In the genomic region with DNA sequence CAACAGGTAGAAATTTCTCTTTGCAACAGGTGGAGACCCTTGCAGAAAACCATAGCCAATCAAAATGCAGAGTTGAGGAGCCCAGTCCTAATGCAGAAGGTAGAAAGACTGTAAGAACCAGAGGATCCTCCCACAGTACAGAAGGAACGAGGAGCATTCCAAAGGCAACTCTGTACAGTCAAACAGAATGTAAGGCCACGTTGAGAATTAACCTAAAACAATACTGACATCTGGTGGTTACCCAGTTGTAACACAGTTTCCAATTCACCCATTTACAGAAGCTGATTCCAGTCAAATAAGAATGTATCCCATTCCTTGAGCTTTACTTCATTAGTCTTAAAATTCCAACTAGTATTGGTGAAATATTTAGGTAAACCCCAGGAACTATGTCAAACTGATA, we compare ENCODE assay signal across 7 mouse cellular contexts. TPM values are rescaled to one million over a fixed set of nuclear protein-coding genes. Genes with fewer than 3 reads are reported as not detected.
A peak's percentile ranks its signal among the peaks of the same experiment; 100 is the strongest.
DNase-seq lines count a peak whose midpoint lies in the region; ATAC-seq and TF ChIP-seq lines count a peak whose summit lies in the region.

No protein-coding gene starts in this region.

- no peak overlapping the region for H3K27ac ChIP-seq in limb, embryonic 13.5 days
- H3K27ac ChIP-seq in limb, embryonic 10.5 days, result no peak overlapping the region
- H3K27ac ChIP-seq in embryonic facial prominence, embryonic 14.5 days (replicated peaks; ENCODE audit: low read depth, low read length), result no peak overlapping the region
- H3K27ac ChIP-seq in kidney, postnatal 0 days, result no peak overlapping the region
- no peak overlapping the region for H3K27ac ChIP-seq in neural tube, embryonic 14.5 days (ENCODE audit: low read depth, low read length)

- no peaks in the 10 kb centered on the region for H3K4me1 ChIP-seq in limb, embryonic 13.5 days
- H3K4me1 ChIP-seq in limb, embryonic 10.5 days, result no peaks in the 10 kb centered on the region
- H3K4me1 ChIP-seq in embryonic facial prominence, embryonic 14.5 days (ENCODE audit: control insufficient read depth, insufficient read depth, low read length), result no peaks in the 10 kb centered on the region
- no peaks in the 10 kb centered on the region for H3K4me1 ChIP-seq in kidney, postnatal 0 days (replicated peaks; ENCODE audit: insufficient read depth, low read length)
- no peaks in the 10 kb centered on the region for H3K4me1 ChIP-seq in neural tube, embryonic 14.5 days (ENCODE audit: control insufficient read depth, insufficient read depth, low read length)

- DNase-seq in limb, embryonic 10.5 days (ENCODE audit: low spot score), result no peak
- no peak for DNase-seq in Patski (ENCODE audit: low read depth, low spot score)
- DNase-seq in embryonic facial prominence, embryonic 14.5 days (ENCODE audit: low spot score), result peak; percentile 71
- DNase-seq in kidney, postnatal 0 days (ENCODE audit: low spot score), result peak; percentile 90
- DNase-seq in adrenal gland, adult 18-20 months (ENCODE audit: low spot score in 2 of 2), result no peak

- POLR2A ChIA-PET in Patski (lab: Charles Lee), result no interaction called here

- H3K36me3 ChIP-seq in limb, embryonic 13.5 days, result no peaks in the 10 kb centered on the region
- H3K36me3 ChIP-seq in limb, embryonic 10.5 days, result no peaks in the 10 kb centered on the region
- H3K36me3 ChIP-seq in embryonic facial prominence, embryonic 14.5 days (ENCODE audit: control insufficient read depth, insufficient read depth, low read length), result no peaks in the 10 kb centered on the region
- no peaks in the 10 kb centered on the region for H3K36me3 ChIP-seq in kidney, postnatal 0 days (ENCODE audit: insufficient read depth, low read length)
- no peaks in the 10 kb centered on the region for H3K36me3 ChIP-seq in neural tube, embryonic 14.5 days (ENCODE audit: control insufficient read depth, insufficient read depth, low read length)

- no peak overlapping the region for H3K9ac ChIP-seq in limb, embryonic 13.5 days
- no peak overlapping the region for H3K9ac ChIP-seq in embryonic facial prominence, embryonic 14.5 days (ENCODE audit: low read depth, low read length)
- no peak overlapping the region for H3K9ac ChIP-seq in kidney, postnatal 0 days (ENCODE audit: low read depth, low read length)
- H3K9ac ChIP-seq in neural tube, embryonic 14.5 days (replicated peaks; ENCODE audit: low read depth, low read length), result no peak overlapping the region

- peak; percentile 50 for TF ChIP-seq CTCF in Patski (IDR thresholded peaks at IDR 0.05)
- peak; percentile 88 for TF ChIP-seq CTCF in kidney, postnatal 0 days (IDR thresholded peaks at IDR 0.05; ENCODE audit: low read depth)

- H3K4me2 ChIP-seq in limb, embryonic 13.5 days (replicated peaks), result no peak overlapping the region
- no peak overlapping the region for H3K4me2 ChIP-seq in embryonic facial prominence, embryonic 14.5 days (ENCODE audit: low read depth, low read length)
- no peak overlapping the region for H3K4me2 ChIP-seq in kidney, postnatal 0 days (ENCODE audit: low read length)
- H3K4me2 ChIP-seq in neural tube, embryonic 14.5 days (ENCODE audit: low read depth, low read length), result no peak overlapping the region

- no peaks in the 10 kb centered on the region for H3K9me3 ChIP-seq in limb, embryonic 13.5 days
- H3K9me3 ChIP-seq in limb, embryonic 10.5 days (replicated peaks), result no peaks in the 10 kb centered on the region
- no peaks in the 10 kb centered on the region for H3K9me3 ChIP-seq in embryonic facial prominence, embryonic 14.5 days (ENCODE audit: control insufficient read depth, low read length)
- no peaks in the 10 kb centered on the region for H3K9me3 ChIP-seq in kidney, postnatal 0 days (replicated peaks; ENCODE audit: low read length)
- no peaks in the 10 kb centered on the region for H3K9me3 ChIP-seq in neural tube, embryonic 14.5 days (ENCODE audit: control insufficient read depth, low read length)

- ATAC-seq in limb, embryonic 13.5 days (ENCODE audit: low FRiP score, low read depth), result 0 out of 2 replicates have a peak, but pooled peaks have one; percentile 36
- ATAC-seq in Patski, result no peak
- ATAC-seq in embryonic facial prominence, embryonic 14.5 days (ENCODE audit: low read depth), result peak; percentile 57; the same call in 1 of the 2 replicates
- ATAC-seq in kidney, postnatal 0 days (replicated peaks; ENCODE audit: low FRiP score, low read depth), result peak; percentile 63; the same call in 1 of the 2 replicates
- ATAC-seq in neural tube, embryonic 14.5 days (ENCODE audit: low read depth), result peak; percentile 84

- CTCF ChIA-PET in Patski (lab: Charles Lee), result interaction anchor here (0.7 to 2.6 kb wide), 4 partner anchors 12 to 100 kb away, joined by 3 to 21 read pairs (median 8); no protein-coding TSS in a partner anchor

- in situ Hi-C loops in Patski (cut with MboI; ENCODE audit: low pct_unique_long_range_greater_than_20kb), result loop anchor here (5.0 to 25.0 kb wide), 3 partner anchors 87 to 652 kb away; no protein-coding TSS in a partner anchor

- 3% methylated on average over 2 of the region's 2 CpGs for WGBS in limb, embryonic 13.5 days
- WGBS in limb, embryonic 10.5 days, result 14% methylated on average over 2 of the region's 2 CpGs
- 2% methylated on average over 2 of the region's 2 CpGs for WGBS in embryonic facial prominence, embryonic 14.5 days
- WGBS in kidney, postnatal 0 days, result 0% methylated on average over 2 of the region's 2 CpGs
- WGBS in neural tube, embryonic 14.5 days, result 8% methylated on average over 2 of the region's 2 CpGs

- H3K27me3 ChIP-seq in limb, embryonic 13.5 days, result no peaks in the 10 kb centered on the region
- no peaks in the 10 kb centered on the region for H3K27me3 ChIP-seq in limb, embryonic 10.5 days (ENCODE audit: low read depth, poor library complexity, severe bottlenecking)
- no peaks in the 10 kb centered on the region for H3K27me3 ChIP-seq in Patski
- no peaks in the 10 kb centered on the region for H3K27me3 ChIP-seq in embryonic facial prominence, embryonic 14.5 days (replicated peaks; ENCODE audit: control insufficient read depth, insufficient read depth, low read length)
- H3K27me3 ChIP-seq in kidney, postnatal 0 days (ENCODE audit: insufficient read depth, low read length), result no peaks in the 10 kb centered on the region
- H3K27me3 ChIP-seq in neural tube, embryonic 14.5 days (ENCODE audit: control insufficient read depth, insufficient read depth, low read length), result no peaks in the 10 kb centered on the region

- H3K4me3 ChIP-seq in limb, embryonic 13.5 days, result no peak overlapping the region
- H3K4me3 ChIP-seq in limb, embryonic 10.5 days, result no peak overlapping the region
- H3K4me3 ChIP-seq in embryonic facial prominence, embryonic 14.5 days (ENCODE audit: low read depth, low read length), result no peak overlapping the region
- no peak overlapping the region for H3K4me3 ChIP-seq in kidney, postnatal 0 days (replicated peaks; ENCODE audit: low read depth, low read length)
- H3K4me3 ChIP-seq in neural tube, embryonic 14.5 days (ENCODE audit: low read depth, low read length), result no peak overlapping the region

RNA-seq across cellular contexts. Expression of a gene that starts 30.6 kb away (rescaled TPM):
- polyA plus RNA-seq in limb, embryonic 13.5 days (2015; fragmentation: Nextera tagmentation; extraction: Ambion mirVana), result 10.0 and 12.3 TPM in 2 replicates
- polyA plus RNA-seq in limb, embryonic 10.5 days (2016; fragmentation: Nextera tagmentation; extraction: Ambion mirVana), result 0.09 TPM in 1 of 2 replicates, not detected in the other
- polyA plus RNA-seq in Patski (2021), result 3.5 TPM
- polyA plus RNA-seq in embryonic facial prominence, embryonic 14.5 days (2014; fragmentation: Nextera tagmentation; extraction: Ambion mirVana), result 4.7 and 5.8 TPM in 2 replicates
- polyA plus RNA-seq in kidney, postnatal 0 days (2015; fragmentation: Nextera tagmentation; extraction: Ambion mirVana), result 56.9 and 60.9 TPM in 2 replicates
- polyA plus RNA-seq in neural tube, embryonic 14.5 days (2014; fragmentation: Nextera tagmentation; extraction: Ambion mirVana), result not detected in 2 replicates
- total RNA-seq in adrenal gland, adult 18-20 months (2021), result 1 to 10 TPM; 1.8 to 1.9 TPM

RNA-seq across cellular contexts. Expression of a gene that starts 34.7 kb away (rescaled TPM):
- 0.67 and 1.3 TPM in 2 replicates for polyA plus RNA-seq in limb, embryonic 13.5 days (2015; fragmentation: Nextera tagmentation; extraction: Ambion mirVana)
- polyA plus RNA-seq in limb, embryonic 10.5 days (2016; fragmentation: Nextera tagmentation; extraction: Ambion mirVana), result not detected in 2 replicates
- not detected for polyA plus RNA-seq in Patski (2021)
- 4.5 and 4.7 TPM in 2 replicates for polyA plus RNA-seq in embryonic facial prominence, embryonic 14.5 days (2014; fragmentation: Nextera tagmentation; extraction: Ambion mirVana)
- polyA plus RNA-seq in kidney, postnatal 0 days (2015; fragmentation: Nextera tagmentation; extraction: Ambion mirVana), result 0.13 TPM in 1 of 2 replicates, not detected in the other
- polyA plus RNA-seq in neural tube, embryonic 14.5 days (2014; fragmentation: Nextera tagmentation; extraction: Ambion mirVana), result 0.30 and 0.32 TPM in 2 replicates
- total RNA-seq in adrenal gland, adult 18-20 months (2021), result under 1 TPM in 1 of 2 experiments, not detected in 1; 0.13 TPM

Comparison
In these comparisons a context has a peak if more than half of its experiments do, and no peak if none do; other contexts are left out.
1. DNase-seq: peak in embryonic facial prominence, embryonic 14.5 days (single experiment) and kidney, postnatal 0 days (single experiment); none in limb, embryonic 10.5 days (single experiment), Patski (single experiment) and adrenal gland, adult 18-20 months (0 of 2).